Mouse (Mus musculus) CH12.LX (cell line): ENCODE data around the gene Il11ra1.
"Not testable (repeated sequence)": the region's sequence is repeated elsewhere in the genome, so short reads cannot be mapped to it uniquely, and the experiment has no call there.

Experiments
- CTCF ChIP-seq, 2 experiments: IDR thresholded peaks in 1 of 2; conservative IDR thresholded peaks in 1 of 2; 2 replicates each; pipeline ENCODE4 v1.5.1; 2011 to 2012; ENCODE audit warnings: low read depth in 2 of 2, low read length in 2 of 2, improper control_type of control experiment in 1 of 2, inconsistent platforms in 1 of 2, mild to moderate bottlenecking in 1 of 2, moderate library complexity in 1 of 2
- ELF1 ChIP-seq: IDR thresholded peaks from 2 replicates; pipeline ENCODE4 v1.6.1; 2014; ENCODE audit warnings: low read depth, mild to moderate bottlenecking, inconsistent platforms, low read length, improper control_type of control experiment
- EP300 ChIP-seq: IDR thresholded peaks from 2 replicates; pipeline ENCODE4 v1.6.1; 2011; ENCODE audit warnings: low read length, improper control_type of control experiment
- KAT2A ChIP-seq: IDR thresholded peaks from 2 replicates; pipeline ENCODE4 v1.6.1; 2012; ENCODE audit warnings: low read length, improper control_type of control experiment, inconsistent platforms; ENCODE audit not compliant: insufficient replicate concordance
- MAFK ChIP-seq: IDR thresholded peaks from 2 replicates; pipeline ENCODE4 v1.6.1; 2011; ENCODE audit warnings: low read length, improper control_type of control experiment; ENCODE audit not compliant: insufficient replicate concordance
- MAX ChIP-seq: IDR thresholded peaks from 2 replicates; pipeline ENCODE4 v1.6.1; 2011; ENCODE audit warnings: low read length, improper control_type of control experiment
- MYC ChIP-seq: IDR thresholded peaks from 2 replicates; pipeline ENCODE4 v1.6.1; 2011; ENCODE audit warnings: low read depth, mild to moderate bottlenecking, improper control_type of control experiment, low read length
- TBP ChIP-seq: conservative IDR thresholded peaks from 2 replicates; pipeline ENCODE4 v1.6.1; 2011; ENCODE audit warnings: low read depth, low read length, improper control_type of control experiment
- TCF12 ChIP-seq: IDR thresholded peaks from 2 replicates; pipeline ENCODE4 v1.6.1; 2014; ENCODE audit warnings: low read depth, mild to moderate bottlenecking, inconsistent platforms, low read length, improper control_type of control experiment
- USF1 ChIP-seq: IDR thresholded peaks from 2 replicates; pipeline ENCODE4 v1.6.1; 2014; ENCODE audit warnings: low read depth, mild to moderate bottlenecking, inconsistent platforms, low read length, improper control_type of control experiment

- TF ChIP-seq EP300; MAX; ELF1; TBP; MYC; MAFK; USF1; CTCF (conservative IDR thresholded peaks at IDR 0.05 in 1 of 2, IDR thresholded peaks at IDR 0.05 in 1 of 2; ENCODE audit: low read depth in 2 of 2, low read length in 2 of 2); TCF12; KAT2A: not testable (repeated sequence)
These were observed 4.0 kb upstream of the Il11ra1 start for GRCm38 (mm10) chr4:41695800-41696199.
